Comparison of ENCODE assay signal across 26 mouse cellular contexts in genomic region chr12:116569568-116569967, GRCm38 (mm10).
"Had no signal": no experiment of that assay in that cellular context is flagged by ENCODE, and none has a peak within 500 bp of the region (broad histone marks: within the 10 kb centered on the region; RNA-seq: fewer than 3 reads in every experiment).

No protein-coding gene starts in this region.

- H3K9ac ChIP-seq: heart, embryonic 13.5 days; heart, embryonic 15.5 days; hindbrain, embryonic 13.5 days; hindbrain, embryonic 15.5 days; kidney, embryonic 15.5 days; limb, embryonic 13.5 days; limb, embryonic 15.5 days; liver, embryonic 12.5 days had no signal

- H3K27ac ChIP-seq: heart, adult 2 months; heart, embryonic 13.5 days; heart, embryonic 15.5 days; hindbrain, embryonic 13.5 days; hindbrain, embryonic 15.5 days; hindbrain, postnatal 0 days; kidney, embryonic 15.5 days; kidney, postnatal 0 days; limb, embryonic 13.5 days; limb, embryonic 15.5 days; liver, embryonic 12.5 days had no signal

- H3K4me1 ChIP-seq: heart, embryonic 13.5 days; heart, embryonic 15.5 days; kidney, embryonic 15.5 days; limb, embryonic 13.5 days; limb, embryonic 15.5 days; liver, embryonic 12.5 days had no signal

- ATAC-seq: hindbrain, postnatal 0 days; intestine, embryonic 16.5 days; liver, embryonic 12.5 days had no signal

- H3K9me3 ChIP-seq: heart, embryonic 13.5 days; heart, embryonic 15.5 days; hindbrain, embryonic 13.5 days; hindbrain, embryonic 15.5 days; kidney, embryonic 15.5 days; limb, embryonic 13.5 days; limb, embryonic 15.5 days; liver, embryonic 12.5 days had no signal

- DNase-seq: gastrocnemius, postnatal 14 days; gastrocnemius, postnatal 36 days; heart, adult 11 months; heart, adult 2 months; heart, postnatal 14 days; heart, postnatal 36 days; kidney, adult 11 months; kidney, adult 2 months; kidney, adult 9 months; kidney, postnatal 14 days; kidney, postnatal 36 days; layer of hippocampus, adult 9-11 months; layer of hippocampus, postnatal 36 days; left cerebral cortex, postnatal 4 days had no signal

- H3K4me2 ChIP-seq: heart, embryonic 11.5 days; heart, embryonic 13.5 days; heart, embryonic 15.5 days; hindbrain, embryonic 13.5 days; hindbrain, embryonic 15.5 days; kidney, embryonic 15.5 days; limb, embryonic 13.5 days; limb, embryonic 15.5 days; liver, embryonic 12.5 days had no signal

- H3K36me3 ChIP-seq: heart, embryonic 13.5 days; heart, embryonic 15.5 days; hindbrain, embryonic 13.5 days; hindbrain, embryonic 15.5 days; kidney, embryonic 15.5 days; limb, embryonic 13.5 days; limb, embryonic 15.5 days; liver, embryonic 12.5 days had no signal

- H3K27me3 ChIP-seq: heart, embryonic 13.5 days; heart, embryonic 15.5 days; hindbrain, embryonic 13.5 days; hindbrain, embryonic 15.5 days; kidney, embryonic 15.5 days; limb, embryonic 13.5 days; limb, embryonic 15.5 days; liver, embryonic 12.5 days had no signal

- H3K4me3 ChIP-seq: heart, adult 2 months; heart, embryonic 13.5 days; heart, embryonic 15.5 days; hindbrain, embryonic 13.5 days; hindbrain, embryonic 15.5 days; kidney, embryonic 15.5 days; limb, embryonic 13.5 days; limb, embryonic 15.5 days; liver, embryonic 12.5 days had no signal
